Mouse (Mus musculus) natural killer cell, adult 2 months (primary cell): ENCODE results near the gene Mapk1ip1.

ENCODE experiments used
- DNase-seq, 2 experiments: peaks; one replicate each; pipeline ENCODE4 v3.0.0; 2022; ENCODE audit warnings: low spot score in 2 of 2

Gene Mapk1ip1

GRCm38 (mm10) chr7:138840594-138841021, 5.5 kb downstream of the Mapk1ip1 start:
- peak; percentile 21 to 55 for DNase-seq

- no peak for DNase-seq
Observed at GRCm38 (mm10) chr7:138835028-138835427, 11.0 kb downstream of the Mapk1ip1 start.

GRCm38 (mm10) chr7:138827812-138828211, 18.3 kb downstream of the Mapk1ip1 start:
- DNase-seq, result peak; percentile 16 to 39

GRCm38 (mm10) chr7:138824995-138825756, 20.9 kb downstream of the Mapk1ip1 start:
- DNase-seq, result no peak

- no peak for DNase-seq
Observed at GRCm38 (mm10) chr7:138824423-138824822, 21.6 kb downstream of the Mapk1ip1 start.

- DNase-seq, result no peak
Observed at GRCm38 (mm10) chr7:138818314-138818713, 27.8 kb downstream of the Mapk1ip1 start.

- DNase-seq, result no peak
Observed at GRCm38 (mm10) chr7:138813213-138813875, 32.7 kb downstream of the Mapk1ip1 start.

- DNase-seq, result no peak
Observed at GRCm38 (mm10) chr7:138807146-138807545, 38.9 kb downstream of the Mapk1ip1 start.

- no peak for DNase-seq
Observed at GRCm38 (mm10) chr7:138803386-138803785, 42.7 kb downstream of the Mapk1ip1 start.

- no peak for DNase-seq
Observed at GRCm38 (mm10) chr7:138788109-138788508, 58.0 kb downstream of the Mapk1ip1 start.
